Comparison of ENCODE assay signal across 23 mouse cellular contexts in genomic region chr11:107022050-107022683, GRCm38 (mm10). TPM values are rescaled to one million over a fixed set of nuclear protein-coding genes. Genes with fewer than 3 reads are reported as not detected.
A peak's percentile ranks its signal among the peaks of the same experiment; 100 is the strongest.
DNase-seq lines count a peak whose midpoint lies in the region; ATAC-seq and TF ChIP-seq lines count a peak whose summit lies in the region.
"Had no signal": no experiment of that assay in that cellular context is flagged by ENCODE, and none has a peak within 500 bp of the region (broad histone marks: within the 10 kb centered on the region; RNA-seq: fewer than 3 reads in every experiment).

No protein-coding gene starts in this region.

- DNase-seq in fat pad, adult 2 months (ENCODE audit: extremely low read depth, low read depth, low spot score) = peak; percentile 69
- peak; percentile 66 to 72 for DNase-seq in lung, postnatal 4 days
- no peak for DNase-seq in cerebellum, postnatal 10 days
- DNase-seq in kidney, adult 18-20 months = no peak
- no peak for DNase-seq in adipocyte (ENCODE audit: low spot score)
- DNase-seq: adrenal gland, postnatal 10 days; cerebellum, postnatal 25 days; gastrocnemius, postnatal 10 days; heart, adult 2 months; kidney, adult 8-10 months; kidney, postnatal 14 days; retina, postnatal 1 day; right cerebral cortex, postnatal 4 days; thymus, postnatal 36 days had no signal

- WGBS in lung, embryonic 15.5 days = 51% methylated on average over 13 of the region's 13 CpGs

- no peak overlapping the region for H3K4me3 ChIP-seq in C2C12 (ENCODE audit: insufficient read depth, poor library complexity, severe bottlenecking)
- H3K4me3 ChIP-seq in lung, embryonic 15.5 days = no peak overlapping the region
- H3K4me3 ChIP-seq: forebrain, embryonic 13.5 days; heart, adult 2 months; heart, embryonic 15.5 days; left cerebral cortex, adult 2 months; limb, embryonic 10.5 days had no signal

- no peak overlapping the region for H3ac ChIP-seq in C2C12 (ENCODE audit: control insufficient read depth, insufficient read length, low read depth)

- peaks cover 3% of the 10 kb centered on the region for H3K27me3 ChIP-seq in C2C12 (ENCODE audit: control insufficient read depth, insufficient read depth, insufficient read length)
- no peaks in the 10 kb centered on the region for H3K27me3 ChIP-seq in lung, embryonic 15.5 days
- H3K27me3 ChIP-seq: forebrain, embryonic 13.5 days; heart, embryonic 15.5 days had no signal

- no peak overlapping the region for H3K9ac ChIP-seq in lung, embryonic 15.5 days
- H3K9ac ChIP-seq: forebrain, embryonic 13.5 days; heart, embryonic 15.5 days had no signal

- TF ChIP-seq CTCF in C2C12 (IDR thresholded peaks at IDR 0.05; ENCODE audit: control insufficient read depth, insufficient read depth, insufficient read length) = no peak

- ATAC-seq in lung, embryonic 15.5 days (ENCODE audit: borderline replicate concordance, extremely low read depth, low FRiP score, low TSS enrichment) = peak; percentile 16; the same call in 1 of the 2 replicates
- ATAC-seq: forebrain, embryonic 13.5 days; hindbrain, embryonic 16.5 days had no signal

- no peaks in the 10 kb centered on the region for H3K79me3 ChIP-seq in C2C12 (ENCODE audit: low read depth)

- H3K36me3 ChIP-seq in C2C12 (ENCODE audit: control insufficient read depth, insufficient read depth) = no peaks in the 10 kb centered on the region
- no peaks in the 10 kb centered on the region for H3K36me3 ChIP-seq in lung, embryonic 15.5 days
- H3K36me3 ChIP-seq: heart, embryonic 15.5 days; limb, embryonic 10.5 days had no signal

- H3K27ac ChIP-seq in lung, embryonic 15.5 days = peak overlapping the region; percentile 94
- H3K27ac ChIP-seq: forebrain, embryonic 13.5 days; heart, adult 2 months; heart, embryonic 15.5 days; left cerebral cortex, adult 2 months; limb, embryonic 10.5 days had no signal

- H3K9me3 ChIP-seq in lung, embryonic 15.5 days = no peaks in the 10 kb centered on the region
- H3K9me3 ChIP-seq: forebrain, embryonic 13.5 days; heart, embryonic 15.5 days; limb, embryonic 10.5 days had no signal

- peaks cover 43% of the 10 kb centered on the region for H3K4me1 ChIP-seq in lung, embryonic 15.5 days

- no peak overlapping the region for H3K4me2 ChIP-seq in lung, embryonic 15.5 days
- H3K4me2 ChIP-seq: forebrain, embryonic 13.5 days; heart, embryonic 15.5 days; liver, embryonic 11.5 days; midbrain, embryonic 11.5 days had no signal

- H3K79me2 ChIP-seq in C2C12 (ENCODE audit: control insufficient read depth, insufficient read depth) = no peaks in the 10 kb centered on the region

TF ChIP-seq in C2C12, 6 proteins besides CTCF, POLR2A, EP300 and RAD21:
- TF ChIP-seq USF1 (IDR thresholded peaks at IDR 0.05; ENCODE audit: low read depth) = no peak
- no peak for TF ChIP-seq FOSL1 (IDR thresholded peaks at IDR 0.05; ENCODE audit: insufficient read depth, low read length, poor library complexity, severe bottlenecking)
- TF ChIP-seq MAX (IDR thresholded peaks at IDR 0.05) = no peak
- TF ChIP-seq MYOD1 (IDR thresholded peaks at IDR 0.05; ENCODE audit: control insufficient read depth, insufficient read length, low read depth) = no peak
- TF ChIP-seq CEBPB (IDR thresholded peaks at IDR 0.05; ENCODE audit: low read depth) = peak; percentile 41

RNA-seq across cellular contexts. Expression of gene 1810010H24Rik, which starts 3.3 kb away (rescaled TPM):
- 0.47 TPM for polyA plus RNA-seq in C2C12 (2012; fragmentation: generic; extraction: Trizol)
- polyA plus RNA-seq in lung, embryonic 15.5 days (2015; fragmentation: Nextera tagmentation; extraction: Ambion mirVana) = 8.8 and 10.0 TPM in 2 replicates

RNA-seq across cellular contexts. Expression of gene Kpna2, which starts 22.8 kb away (rescaled TPM):
- polyA plus RNA-seq in C2C12 (2012; fragmentation: generic; extraction: Trizol) = 50.9 TPM
- 534 and 547 TPM in 2 replicates for polyA plus RNA-seq in lung, embryonic 15.5 days (2015; fragmentation: Nextera tagmentation; extraction: Ambion mirVana)

Comparison
In these comparisons a context has a peak if more than half of its experiments do, and no peak if none do; other contexts are left out.
1. DNase-seq: peak in fat pad, adult 2 months (single experiment) and lung, postnatal 4 days (2 of 2); none in cerebellum, postnatal 10 days (0 of 2), kidney, adult 18-20 months (single experiment) and adipocyte (single experiment).
2. RNA of gene Kpna2, which starts 22.8 kb away (polyA plus RNA-seq): 534 to 547 TPM in lung, embryonic 15.5 days; 50.9 TPM in C2C12 (single experiment); every median in the first group is over 10 times any median in the second.